Mouse (Mus musculus) liver, embryonic 14.5 days (tissue): ENCODE measurements around the gene Hist3h2ba.

Experiments
- CTCF ChIP-seq: IDR thresholded peaks from 2 replicates; pipeline ENCODE4 v1.5.1; 2016; ENCODE audit warnings: antibody characterized with exemption, low read depth, control low read depth
- EP300 ChIP-seq: IDR thresholded peaks from 2 replicates; pipeline ENCODE4 v1.6.1; 2016; ENCODE audit warnings: antibody characterized with exemption, low read depth

GRCm38 (mm10) chr11:58918759-58919158, 30.0 kb upstream of the Hist3h2ba start:
- no peak for TF ChIP-seq CTCF
- no peak for TF ChIP-seq EP300
